Mouse (Mus musculus): Measurements from ENCODE around the gene Tuba8.

Tuba8 gene

GRCm38 (mm10) chr6:121236386-121236785 is 25.9 kb downstream of the Tuba8 start:
- DNase-seq = no peak

- no peak for DNase-seq
Measured at GRCm38 (mm10) chr6:121238209-121238608, 27.7 kb downstream of the Tuba8 start.

- no peak for DNase-seq
Measured at GRCm38 (mm10) chr6:121241780-121242179, 31.3 kb downstream of the Tuba8 start.

GRCm38 (mm10) chr6:121243161-121243560 is 32.7 kb downstream of the Tuba8 start:
- peak in 1 of 2 experiments; percentile 64 for DNase-seq

DNA sequence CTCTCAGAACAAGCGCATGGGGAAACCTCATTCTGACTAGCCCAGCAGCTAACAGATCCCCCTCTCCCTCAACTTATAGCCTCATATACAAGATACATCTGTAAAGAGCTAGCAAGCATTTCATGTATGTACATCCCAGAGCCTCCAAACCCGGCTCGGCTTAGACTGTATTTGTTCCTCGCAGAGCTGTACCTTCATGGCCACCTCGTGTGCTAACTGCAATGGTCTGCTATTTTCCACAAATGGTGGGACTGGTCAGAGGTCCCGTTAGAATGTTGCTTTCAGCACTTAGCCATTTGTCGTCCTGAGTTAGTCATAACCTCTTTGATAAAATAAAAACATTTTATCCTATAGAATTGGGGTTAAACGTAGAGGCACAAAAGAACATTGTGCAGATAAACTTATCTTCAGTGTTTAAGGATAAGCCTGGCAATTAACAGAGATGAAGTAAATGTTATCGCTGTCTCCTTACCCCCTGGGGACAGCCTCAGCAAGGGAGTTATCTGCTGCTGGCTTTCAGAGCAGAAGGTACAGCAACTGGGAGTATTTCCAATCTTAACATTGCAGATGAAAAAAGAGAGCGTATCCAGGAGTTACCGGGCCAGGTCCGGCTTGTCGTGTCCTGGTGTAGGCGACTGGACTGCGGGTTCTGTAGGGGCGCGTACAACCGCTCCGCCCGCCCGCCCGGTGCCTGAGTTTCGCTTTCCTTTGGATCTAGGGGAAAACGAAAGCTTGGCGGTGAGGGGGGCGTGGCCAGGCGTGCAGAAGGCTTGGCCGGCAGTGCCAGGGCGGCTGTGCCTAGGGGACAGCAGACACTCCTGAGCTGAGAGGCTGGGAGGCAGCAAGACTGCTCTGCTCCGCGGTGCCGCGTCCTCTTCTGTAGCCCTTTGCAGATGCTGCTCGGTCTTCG is 34.9 kb downstream of the Tuba8 start, which contains the start of gene Usp18:
TSS of gene Usp18 (plus strand) at position 780 of the 910 bp plus-strand sequence.
- DNase-seq = peak; percentile 83 to 84

DNA sequence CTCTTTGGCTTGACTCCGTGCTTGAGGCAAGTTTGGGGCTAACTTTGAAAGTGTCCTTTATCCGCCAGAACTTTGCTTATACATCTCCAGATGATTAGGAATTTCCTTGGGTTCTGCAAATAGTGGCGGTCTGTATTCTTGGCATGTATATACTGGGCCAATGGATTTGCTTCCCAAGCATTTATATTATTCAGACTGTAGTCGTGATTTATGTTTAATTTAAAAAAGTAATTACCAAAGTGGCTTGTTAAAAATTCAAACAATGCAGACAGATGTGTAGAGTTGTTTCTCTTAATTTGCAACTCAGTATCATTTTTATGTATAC is 35.5 kb downstream of the Tuba8 start:
- no peak for DNase-seq

- no peak for DNase-seq
Measured at GRCm38 (mm10) chr6:121250406-121250805, 39.9 kb downstream of the Tuba8 start.

- DNase-seq = no peak
Measured at GRCm38 (mm10) chr6:121251256-121251655, 40.8 kb downstream of the Tuba8 start.

GRCm38 (mm10) chr6:121260548-121260947 is 50.1 kb downstream of the Tuba8 start:
- DNase-seq = peak; percentile 30 to 51

DNA sequence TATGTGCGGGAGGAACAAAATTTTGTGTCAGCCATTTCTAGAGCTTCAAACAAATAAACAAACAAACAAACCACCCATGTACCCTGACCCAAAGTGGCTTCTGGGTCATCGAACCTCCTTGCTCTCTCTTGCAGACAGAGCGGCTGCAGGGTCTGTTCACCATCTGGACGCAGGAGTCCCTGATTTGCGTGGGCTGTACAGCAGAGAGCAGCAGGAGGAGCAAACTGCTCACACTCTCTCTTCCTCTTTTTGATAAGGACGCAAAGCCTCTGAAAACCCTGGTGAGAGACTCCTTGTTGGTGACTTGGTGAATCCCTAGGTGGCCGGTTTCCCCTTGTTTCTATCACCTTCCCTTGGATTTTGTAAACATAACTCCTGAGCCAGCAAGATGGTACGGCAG is 50.7 kb downstream of the Tuba8 start:
- no peak for DNase-seq

DNA sequence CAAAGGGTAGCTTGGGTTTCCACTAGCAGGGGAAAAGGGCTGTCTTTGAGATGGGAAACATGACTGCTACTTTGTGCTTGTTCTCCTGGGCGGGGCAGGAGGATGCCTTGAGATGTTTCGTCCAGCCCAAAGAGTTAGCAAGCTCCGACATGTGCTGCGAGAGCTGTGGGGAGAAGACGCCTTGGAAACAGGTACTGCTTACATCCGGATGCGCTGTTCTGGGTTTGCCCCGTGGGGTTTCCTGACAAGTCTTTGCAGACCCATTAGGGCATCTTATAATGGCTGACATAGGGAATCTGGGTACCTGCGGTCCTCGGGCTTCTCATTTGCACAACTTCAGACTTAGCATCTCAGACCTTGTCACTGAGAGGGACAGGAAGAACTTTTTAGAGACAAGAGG is 51.5 kb downstream of the Tuba8 start:
- no peak for DNase-seq

DNA sequence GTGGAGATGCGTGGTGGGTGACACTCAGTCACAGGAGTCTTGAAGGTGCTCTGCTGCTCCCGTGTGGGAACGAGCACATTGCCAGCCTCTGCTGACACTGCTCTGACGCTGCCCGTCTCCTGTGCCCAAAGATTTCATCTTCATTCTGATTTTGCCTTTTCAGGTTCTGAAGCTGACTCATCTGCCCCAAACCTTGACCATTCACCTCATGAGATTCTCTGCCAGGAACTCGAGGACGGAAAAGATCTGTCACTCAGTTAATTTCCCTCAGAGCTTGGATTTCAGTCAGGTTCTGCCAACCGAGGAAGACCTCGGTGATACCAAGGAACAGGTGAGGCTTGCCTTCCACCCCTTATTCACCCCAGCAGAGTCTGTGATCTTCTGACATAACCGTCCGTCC is 52.0 kb downstream of the Tuba8 start:
- DNase-seq = no peak

DNA sequence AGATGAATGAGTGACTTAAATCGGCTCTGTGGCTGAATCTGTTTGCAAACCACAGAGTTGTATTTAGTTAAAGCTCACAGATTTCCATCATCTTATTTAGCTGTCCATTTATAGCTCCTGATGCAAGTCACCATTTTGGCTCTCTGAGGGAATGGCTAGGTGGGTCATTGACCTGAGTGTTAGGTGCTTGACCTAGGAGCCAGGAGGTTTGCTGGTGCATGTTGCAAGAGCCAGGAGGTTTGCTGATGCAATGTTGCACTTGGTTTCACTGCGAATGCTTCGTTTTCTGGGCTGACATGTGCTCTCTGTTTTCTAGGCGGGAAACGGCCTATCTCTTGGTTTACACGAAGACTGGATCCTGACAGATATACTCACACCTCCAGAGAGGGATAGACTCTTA is 59.7 kb downstream of the Tuba8 start:
- DNase-seq = no peak

- no peak for DNase-seq
Measured at GRCm38 (mm10) chr6:121271707-121272074, 61.2 kb downstream of the Tuba8 start.

- DNase-seq = peak; percentile 60 to 75
Measured at GRCm38 (mm10) chr6:121272075-121272800, 61.7 kb downstream of the Tuba8 start.

DNA sequence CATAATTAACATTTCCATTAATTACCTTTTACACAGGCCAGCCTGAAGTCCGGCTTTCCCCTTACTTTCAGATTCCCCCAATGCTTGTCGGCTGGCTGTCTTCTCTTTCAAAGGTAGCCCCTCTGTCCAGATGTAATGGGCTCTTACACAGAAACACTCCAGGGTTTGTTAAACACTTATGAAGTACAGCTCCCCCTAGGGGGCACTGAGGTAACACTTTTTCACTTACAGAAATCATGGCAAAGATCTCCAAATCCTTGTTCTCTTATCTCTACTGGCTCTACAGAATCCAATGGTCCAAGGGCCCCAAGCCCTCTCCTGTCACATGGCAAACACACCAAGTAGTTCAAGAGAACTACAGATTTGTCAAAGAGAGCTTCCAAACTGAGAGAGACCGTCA is 63.9 kb downstream of the Tuba8 start:
- no peak for DNase-seq

Data from thymus, adult 18-20 months (tissue).